Mouse (Mus musculus) neural tube, postnatal 0 days (tissue): ENCODE data around the gene Thop1. TPM values are rescaled to one million over a fixed set of nuclear protein-coding genes. Genes with fewer than 3 reads are reported as not detected.

Experiments
- microRNA-seq: library from miRNA; unstranded; fragments of <30 nt; microRNA quantifications from one replicate; pipeline ENCODE4, GENCODE M21; 2016
- polyA plus RNA-seq: library from polyadenylated mRNA; unstranded; fragments of >200 nt; fragmentation: Nextera tagmentation; extraction: Ambion mirVana; gene quantifications from 2 replicates; pipeline ENCODE4 v1.2.1, GENCODE M21; 2015

The Thop1 gene
- 37.7 and 40.4 TPM in 2 replicates for polyA plus RNA-seq

DNA sequence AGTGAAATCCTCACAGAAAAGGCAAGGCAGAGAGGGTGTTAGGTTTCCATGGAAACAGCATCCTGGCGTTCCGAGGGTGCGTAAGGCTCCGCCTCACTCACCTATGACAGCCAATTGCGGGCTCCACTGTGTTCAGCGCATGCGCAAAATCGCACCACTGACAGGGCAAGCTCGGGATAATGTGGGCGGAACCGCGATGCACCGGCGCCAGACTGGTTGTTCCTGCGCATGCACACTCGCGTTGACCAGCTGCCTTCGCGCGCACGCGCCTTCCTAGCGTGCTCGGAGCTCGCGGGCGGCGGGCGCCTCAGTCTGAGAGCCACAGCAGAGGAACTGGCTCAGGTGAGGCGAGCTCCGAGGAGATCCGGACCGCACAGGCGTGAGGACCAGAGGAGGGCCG, at the start of gene Thop1:
Thop1 (plus strand) TSS at position 200 of the 400 bp plus-strand sequence.

DNA sequence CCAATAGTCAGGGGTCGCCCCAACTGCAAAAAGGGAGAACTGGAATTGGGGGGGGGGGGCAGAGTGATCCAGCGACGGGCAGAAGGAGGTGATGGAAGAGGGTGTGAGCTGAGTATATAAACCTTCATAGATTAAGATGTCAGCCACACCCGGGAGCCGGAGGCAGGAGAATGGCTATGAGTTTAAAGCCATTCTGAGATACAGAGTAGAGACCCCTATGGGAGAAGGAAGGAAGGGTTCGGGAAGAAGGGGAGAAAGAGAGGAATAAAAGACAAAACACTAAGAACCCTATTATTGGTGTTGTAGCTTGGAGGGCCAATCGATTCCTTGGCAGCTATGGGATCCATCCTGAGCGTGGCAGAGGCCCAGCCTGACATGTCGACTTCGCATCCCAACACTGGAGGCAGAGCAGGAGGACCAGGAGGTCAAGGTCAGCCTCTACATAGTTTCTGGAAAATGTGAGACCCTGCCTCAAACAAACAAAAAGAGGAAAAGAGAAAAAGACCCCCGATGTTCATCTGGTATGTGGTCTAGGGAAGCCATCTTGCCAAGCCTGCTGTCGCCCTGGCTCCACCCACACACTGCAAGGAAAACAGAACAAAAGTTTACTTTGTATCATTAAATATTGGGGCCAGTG, 44.1 kb upstream of the Thop1 start, which contains the start of gene Diras1:
Diras1 (minus strand) TSS at position 24 of the 637 bp plus-strand sequence.

DNA sequence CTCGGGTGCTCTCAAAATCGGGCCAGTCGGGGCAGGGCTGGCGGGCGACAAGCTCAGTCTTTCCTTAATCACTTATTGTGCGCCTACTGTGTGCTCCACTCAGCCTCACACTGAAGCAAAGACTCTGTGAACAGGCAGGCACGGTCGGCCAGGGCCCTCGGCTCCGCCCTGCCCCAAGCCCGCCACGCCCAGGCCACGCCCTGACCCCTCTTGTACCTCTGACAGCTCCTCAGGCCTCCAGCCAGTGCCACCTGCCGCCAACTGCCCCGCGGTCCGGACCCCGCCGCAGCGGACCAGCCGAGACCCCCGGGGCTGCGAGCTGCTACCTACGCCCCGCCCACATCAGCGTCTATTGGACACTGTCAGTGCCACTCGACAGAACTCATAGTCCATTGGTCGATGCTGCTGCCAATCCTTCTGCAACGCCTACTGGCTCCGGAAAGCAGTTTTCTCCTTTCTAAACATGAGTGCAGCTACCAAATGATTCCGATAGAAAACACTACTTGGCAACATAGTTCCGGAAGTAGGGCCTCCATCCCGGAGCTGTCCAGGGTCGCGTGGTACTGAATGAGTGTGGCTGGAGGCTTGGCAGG, 32.8 kb upstream of the Thop1 start, which contains the start of gene Slc39a3:
Slc39a3 (minus strand) TSS at position 439 of the 593 bp plus-strand sequence.

DNA sequence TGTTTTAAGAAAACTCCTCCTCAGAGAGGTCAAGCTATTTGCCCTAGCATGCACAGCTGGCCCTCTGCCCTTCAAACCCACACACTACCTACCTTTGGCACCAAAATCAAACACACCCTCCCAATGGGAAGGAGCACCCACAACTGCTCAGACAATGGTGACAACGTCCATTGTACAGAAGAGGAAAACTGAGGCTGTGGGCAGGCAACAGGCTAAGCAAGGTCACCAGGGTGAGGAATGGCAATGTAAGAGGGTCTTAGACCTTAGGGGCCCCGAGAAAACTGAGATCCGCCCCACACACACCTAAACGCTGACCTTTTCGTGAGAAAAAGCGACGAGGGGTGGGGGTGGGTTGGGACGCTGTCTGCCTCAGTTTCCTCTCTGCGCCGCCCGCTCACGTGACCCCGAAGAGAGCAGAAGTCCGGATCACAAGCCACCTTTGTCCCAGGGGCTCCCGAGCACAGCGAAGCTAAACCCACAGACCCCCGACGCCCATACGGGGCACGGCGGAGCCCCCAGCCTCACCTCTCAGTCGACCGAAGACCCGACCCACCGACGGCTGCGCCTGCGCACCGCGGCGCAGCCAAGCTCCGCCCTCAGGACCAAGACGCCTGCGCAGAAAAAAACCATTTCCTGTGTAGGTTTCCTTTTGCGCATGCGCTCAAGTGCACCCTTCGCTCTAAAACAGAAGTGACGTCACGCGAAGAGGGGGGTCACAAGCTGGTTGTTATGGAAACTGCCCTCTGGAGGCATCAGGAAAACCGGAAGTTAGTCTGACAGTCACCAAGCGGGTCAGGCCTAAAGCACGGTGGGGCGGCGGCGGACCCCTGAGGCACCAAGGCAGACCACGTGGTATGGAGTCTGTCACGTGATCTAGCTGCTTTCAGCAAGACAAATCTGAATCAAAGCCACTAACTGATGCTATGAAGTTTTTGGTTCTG, 10.0 kb upstream of the Thop1 start, which contains the start of gene Sgta:
Sgta (minus strand) TSS at position 579 of the 941 bp plus-strand sequence.

DNA sequence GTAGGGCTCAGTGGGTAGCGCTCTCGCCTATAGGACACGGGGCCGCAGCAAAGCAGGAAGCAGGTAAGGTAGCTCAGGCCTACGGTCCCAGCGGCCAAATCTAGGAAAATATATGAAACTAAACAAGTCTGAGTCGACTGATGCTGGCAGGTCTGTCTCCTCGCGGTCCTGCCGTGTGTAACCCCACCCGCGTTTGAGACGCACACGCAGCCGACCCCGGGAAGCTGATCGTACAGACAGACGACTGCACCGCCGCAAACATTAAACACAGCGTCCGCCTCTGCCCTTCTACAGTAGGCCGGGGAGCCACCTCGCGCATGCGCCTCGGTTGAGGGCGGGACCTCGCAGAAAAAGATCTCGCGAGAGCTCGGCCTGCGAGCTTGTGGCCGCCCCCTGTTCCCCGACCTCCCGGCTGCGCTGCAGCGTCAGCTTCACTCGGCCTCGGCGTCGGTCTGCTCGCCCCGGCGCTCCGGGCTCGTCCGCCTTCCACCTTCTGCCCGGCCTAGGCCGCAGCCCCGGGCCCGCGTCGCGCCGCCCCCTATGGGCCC, 35.8 kb downstream of the Thop1 start, which contains the start of gene Map2k2:
Map2k2 (plus strand) TSS at position 351 of the 548 bp plus-strand sequence.

Small RNAs within 50 kb of the gene (microRNA-seq; reads per million reads assigned to microRNA genes)
- gene Mir5615-1: not detected
- not detected for gene Mir5615-2

Other genes with a start within 250 kb of the Thop1 start
- 1,152 and 1,281 TPM in 2 replicates for gene Oaz1, start 243.4 kb upstream of the Thop1 start, polyA plus RNA-seq
- gene Lingo3, start 226.0 kb upstream of the Thop1 start, polyA plus RNA-seq: 28.9 and 30.1 TPM in 2 replicates
- gene Lsm7, start 214.8 kb upstream of the Thop1 start, polyA plus RNA-seq: 271 and 277 TPM in 2 replicates
- 79.8 and 90.2 TPM in 2 replicates for gene Sppl2b, start 214.8 kb upstream of the Thop1 start, polyA plus RNA-seq
- gene Tmprss9, start 198.2 kb upstream of the Thop1 start, polyA plus RNA-seq: 0.10 and 0.27 TPM in 2 replicates
- gene Timm13, start 169.1 kb upstream of the Thop1 start, polyA plus RNA-seq: 389 and 390 TPM in 2 replicates
- gene Lmnb2, start 151.8 kb upstream of the Thop1 start, polyA plus RNA-seq: 20.9 and 25.2 TPM in 2 replicates
- gene Gadd45b, start 140.0 kb upstream of the Thop1 start, polyA plus RNA-seq: 9.8 and 11.4 TPM in 2 replicates
- 26.8 and 31.7 TPM in 2 replicates for gene Gng7, start 55.1 kb upstream of the Thop1 start, polyA plus RNA-seq
- gene Diras1, start 44.4 kb upstream of the Thop1 start, polyA plus RNA-seq: 70.0 and 88.4 TPM in 2 replicates
- 36.6 and 41.3 TPM in 2 replicates for gene Slc39a3, start 32.6 kb upstream of the Thop1 start, polyA plus RNA-seq
- gene Sgta, start 9.9 kb upstream of the Thop1 start, polyA plus RNA-seq: 246 and 290 TPM in 2 replicates
- 0.50 and 0.69 TPM in 2 replicates for gene Creb3l3, start 28.8 kb downstream of the Thop1 start, polyA plus RNA-seq
- gene Map2k2, start 35.9 kb downstream of the Thop1 start, polyA plus RNA-seq: 208 and 228 TPM in 2 replicates
- gene Zbtb7a, start 65.2 kb downstream of the Thop1 start, polyA plus RNA-seq: 19.7 and 21.3 TPM in 2 replicates
- 34.5 and 40.4 TPM in 2 replicates for gene Pias4, start 97.9 kb downstream of the Thop1 start, polyA plus RNA-seq
- gene Eef2, start 106.6 kb downstream of the Thop1 start, polyA plus RNA-seq: 404 and 449 TPM in 2 replicates
- 68.4 and 78.4 TPM in 2 replicates for gene Dapk3, start 113.0 kb downstream of the Thop1 start, polyA plus RNA-seq
- gene 4930442H23Rik, start 113.8 kb downstream of the Thop1 start, polyA plus RNA-seq: not detected in 2 replicates
- gene Nmrk2, start 132.0 kb downstream of the Thop1 start, polyA plus RNA-seq: 0.11 and 0.13 TPM in 2 replicates
- 62.1 and 75.8 TPM in 2 replicates for gene Atcay, start 160.8 kb downstream of the Thop1 start, polyA plus RNA-seq
- gene Zfr2, start 163.1 kb downstream of the Thop1 start, polyA plus RNA-seq: 24.6 and 28.6 TPM in 2 replicates
- gene Matk, start 182.9 kb downstream of the Thop1 start, polyA plus RNA-seq: 69.6 and 88.6 TPM in 2 replicates
- gene Mrpl54, start 196.9 kb downstream of the Thop1 start, polyA plus RNA-seq: 168 and 176 TPM in 2 replicates
- 32.0 and 34.0 TPM in 2 replicates for gene Apba3, start 196.9 kb downstream of the Thop1 start, polyA plus RNA-seq
- gene Tjp3, start 221.5 kb downstream of the Thop1 start, polyA plus RNA-seq: 1.5 and 2.4 TPM in 2 replicates
- gene Pip5k1c, start 222.9 kb downstream of the Thop1 start, polyA plus RNA-seq: 101 and 122 TPM in 2 replicates